Mouse (Mus musculus) neural tube, embryonic 15.5 days (tissue): ENCODE results near the gene Xlr3a. TPM values are rescaled to one million over a fixed set of nuclear protein-coding genes. Genes with fewer than 3 reads are reported as not detected.

Source experiments
- ATAC-seq: fragments of 200-750 bp; cut with Nextera tagmentation; 2 replicates; pipeline ENCODE4 v1.8.0; 2017; ENCODE audit warnings: mild to moderate bottlenecking, moderate TSS enrichment, moderate library complexity; ENCODE audit not compliant: low FRiP score
- H3K27ac ChIP-seq: fragments of 300-500 bp; sonication (generic); replicated peaks from 2 replicates; pipeline ENCODE4 v1.5.1; 2015; ENCODE audit warnings: mild to moderate bottlenecking, inconsistent platforms
- H3K27me3 ChIP-seq: fragments of 300-500 bp; sonication (generic); replicated peaks from 2 replicates; pipeline ENCODE4 v1.6.1; 2015; ENCODE audit warnings: inconsistent platforms
- H3K36me3 ChIP-seq: fragments of 300-500 bp; sonication (generic); 2 replicates; pipeline ENCODE4 v1.6.1; 2015; ENCODE audit warnings: inconsistent platforms
- H3K4me1 ChIP-seq: fragments of 300-500 bp; sonication (generic); 2 replicates; pipeline ENCODE4 v1.6.1; 2015; ENCODE audit warnings: inconsistent platforms
- H3K4me2 ChIP-seq: fragments of 300-500 bp; sonication (generic); 2 replicates; pipeline ENCODE4 v1.6.1; 2015; ENCODE audit warnings: inconsistent platforms, mild to moderate bottlenecking, moderate library complexity
- H3K4me3 ChIP-seq: fragments of 300-500 bp; sonication (generic); replicated peaks from 2 replicates; pipeline ENCODE4 v1.5.1; 2015; ENCODE audit warnings: mild to moderate bottlenecking, inconsistent platforms
- H3K9ac ChIP-seq: fragments of 300-500 bp; sonication (generic); replicated peaks from 2 replicates; pipeline ENCODE4 v1.6.1; 2015; ENCODE audit warnings: mild to moderate bottlenecking, inconsistent platforms
- H3K9me3 ChIP-seq: fragments of 300-500 bp; sonication (generic); replicated peaks from 2 replicates; pipeline ENCODE4 v1.6.1; 2016; ENCODE audit warnings: inconsistent platforms
- WGBS: fragments of 180-500 bp; shearing (Covaris S2); methylation state at CpG from one replicate; pipeline ENCODE4 v1.1.7; 2015; ENCODE audit warnings: mixed read lengths; 5-methylcytosine and 5-hydroxymethylcytosine counted together
- polyA plus RNA-seq: library from polyadenylated mRNA; unstranded; fragments of >200 nt; fragmentation: Nextera tagmentation; extraction: Ambion mirVana; gene quantifications from 2 replicates; pipeline ENCODE4 v1.2.1, GENCODE M21; 2015

The Xlr3a gene
- polyA plus RNA-seq, 1 experiment from 2014 or later, result 4.2 TPM

DNA sequence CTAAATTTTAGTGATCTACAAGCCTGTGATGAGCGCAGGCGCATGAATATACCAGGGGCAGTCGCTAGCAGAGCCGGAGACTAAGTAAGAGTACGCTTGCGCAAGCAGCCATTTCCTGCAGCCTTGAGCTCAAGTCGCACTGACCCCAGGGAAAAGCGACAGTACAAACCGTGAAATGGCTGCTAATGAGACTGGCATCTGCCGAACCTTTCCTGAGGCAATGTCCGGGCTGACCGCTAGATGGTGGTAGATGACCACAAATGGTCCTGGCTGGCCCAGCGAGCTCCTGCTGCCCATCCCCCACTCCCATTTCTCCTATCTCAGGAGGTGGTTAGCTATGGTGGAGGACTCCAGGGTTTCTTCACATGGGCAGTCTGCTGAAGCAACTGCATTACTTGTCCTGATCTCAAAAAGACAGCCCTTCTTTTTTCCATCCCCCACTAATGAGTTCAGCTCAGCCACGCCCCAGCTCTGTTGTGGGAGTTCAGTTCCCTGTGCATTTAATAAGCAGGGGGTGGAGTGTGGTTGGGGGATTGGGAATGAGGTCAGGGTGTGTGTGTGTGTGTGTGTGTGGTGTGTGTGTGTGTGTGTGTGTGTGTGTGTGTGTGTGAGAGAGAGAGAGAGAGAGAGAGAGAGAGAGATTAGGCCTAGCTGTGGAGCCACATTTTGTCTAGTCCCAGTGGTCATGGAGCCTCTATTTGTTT, 42.9 kb downstream of the Xlr3a start:
- H3K4me1 ChIP-seq, result peaks cover 2% of the 10 kb centered on the region; the same call in 1 of the 2 replicates
- no peak overlapping the region for H3K9ac ChIP-seq
- WGBS, result 20% methylated on average over 14 of the region's 14 CpGs
- H3K36me3 ChIP-seq, result no peaks in the 10 kb centered on the region
- H3K9me3 ChIP-seq, result no peaks in the 10 kb centered on the region
- peak overlapping the region; percentile 73 for H3K27ac ChIP-seq
- ATAC-seq, result peak; percentile 98
- H3K4me2 ChIP-seq, result peak overlapping the region; percentile 36
- H3K27me3 ChIP-seq, result no peaks in the 10 kb centered on the region
- 0 out of 2 replicates have a peak overlapping the region, but pooled peaks have one; percentile 5 for H3K4me3 ChIP-seq

DNA sequence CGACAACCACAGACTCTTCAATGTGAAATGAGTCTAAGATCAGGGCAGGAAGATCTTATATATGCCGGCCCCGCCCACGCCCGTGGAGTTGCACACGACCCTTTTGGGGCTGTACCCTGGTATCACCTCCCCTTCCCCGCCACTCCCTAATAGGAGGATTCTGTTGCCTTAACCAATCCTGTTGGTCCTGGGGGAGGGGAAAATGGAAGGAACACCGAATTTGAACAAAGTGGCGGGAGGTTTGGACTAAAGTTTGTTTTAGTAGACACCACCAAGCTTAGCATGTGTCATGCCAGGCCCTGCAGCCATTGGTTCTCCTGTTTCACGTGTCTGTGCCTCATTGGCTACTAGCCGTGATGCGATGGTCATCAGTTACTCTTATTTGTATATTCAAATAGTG, 57.2 kb downstream of the Xlr3a start:
- WGBS, result 93% methylated on average over 12 of the region's 12 CpGs
- H3K9me3 ChIP-seq, result no peaks in the 10 kb centered on the region

DNA sequence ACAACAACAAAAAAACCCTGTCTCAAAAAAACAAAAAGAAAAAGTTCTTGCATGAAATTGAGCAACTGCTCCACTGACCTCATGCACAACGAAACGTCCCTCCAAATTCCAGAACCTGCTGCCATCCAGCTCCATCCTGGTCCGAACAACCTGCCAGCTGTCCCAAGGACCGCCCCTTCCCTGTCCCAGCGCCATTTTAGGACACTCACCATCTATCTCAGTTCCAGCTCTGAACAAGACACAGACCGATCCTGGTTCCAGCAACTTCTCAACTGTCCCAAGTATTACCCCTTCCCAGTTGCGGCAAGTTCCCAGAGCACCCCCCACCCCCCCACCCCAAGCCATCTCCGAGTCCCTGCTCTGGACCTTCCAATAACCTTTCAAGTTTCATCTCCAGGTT, 58.1 kb downstream of the Xlr3a start:
- no peak overlapping the region for H3K4me3 ChIP-seq
- ATAC-seq, result no peak
- no peaks in the 10 kb centered on the region for H3K36me3 ChIP-seq
- H3K4me2 ChIP-seq, result no peak overlapping the region
- H3K9ac ChIP-seq, result no peak overlapping the region
- no peaks in the 10 kb centered on the region for H3K4me1 ChIP-seq
- H3K27me3 ChIP-seq, result no peaks in the 10 kb centered on the region
- no peak overlapping the region for H3K27ac ChIP-seq
- WGBS, result 84% methylated on average over 8 of the region's 8 CpGs
- no peaks in the 10 kb centered on the region for H3K9me3 ChIP-seq

More for the DNA sequence above, 57.2 kb downstream of the Xlr3a start:
- no peaks in the 10 kb centered on the region for H3K36me3 ChIP-seq
- H3K9ac ChIP-seq, result no peak overlapping the region
- no peak overlapping the region for H3K4me3 ChIP-seq
- no peak for ATAC-seq
- H3K4me1 ChIP-seq, result no peaks in the 10 kb centered on the region
- no peak overlapping the region for H3K27ac ChIP-seq
- H3K4me2 ChIP-seq, result no peak overlapping the region
- no peaks in the 10 kb centered on the region for H3K27me3 ChIP-seq

DNA sequence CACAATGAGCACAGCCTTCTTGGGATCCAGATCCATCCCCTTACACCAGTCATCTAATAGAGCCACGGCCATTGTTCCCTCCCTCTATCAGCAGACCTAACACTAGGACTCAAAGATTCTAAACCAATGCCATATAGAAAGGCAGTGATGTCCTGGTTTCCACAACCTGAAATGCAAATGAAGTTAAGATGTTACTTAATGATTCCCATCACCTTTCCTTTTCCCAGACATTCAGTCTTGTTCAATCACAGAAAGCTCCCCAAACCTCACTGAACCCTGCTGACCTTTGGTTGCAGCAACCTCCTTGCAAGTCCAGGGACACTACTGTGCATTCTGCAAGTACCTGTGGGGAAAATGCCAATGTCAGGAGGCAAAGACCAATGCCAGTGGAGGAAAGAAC, 59.9 kb downstream of the Xlr3a start, which contains the start of gene Pnma5:
Gene Pnma5, minus strand, starts transcription at position 101 of the 400 bp plus-strand sequence.
- no peak for ATAC-seq
- H3K27me3 ChIP-seq, result no peaks in the 10 kb centered on the region
- no peak within 1 kb of the TSS for H3K9ac ChIP-seq
- no peak within 1 kb of the TSS for H3K4me3 ChIP-seq
- no peaks in the 10 kb centered on the region for H3K36me3 ChIP-seq
- no peaks in the 10 kb centered on the region for H3K4me1 ChIP-seq
- no peaks in the 10 kb centered on the region for H3K9me3 ChIP-seq
- WGBS, result 78% methylated on average over 1 of the region's 1 CpGs
- no peak within 1 kb of the TSS for H3K4me2 ChIP-seq
- H3K27ac ChIP-seq, result no peak within 1 kb of the TSS

Other genes starting within 250 kb of the Xlr3a start
- gene Cetn2, start 178.7 kb downstream of the Xlr3a start, polyA plus RNA-seq, result 62.8 and 65.6 TPM in 2 replicates
- 45.3 and 50.8 TPM in 2 replicates for gene Nsdhl, start 178.5 kb downstream of the Xlr3a start, polyA plus RNA-seq
- 1.1 and 1.4 TPM in 2 replicates for gene Zfp185, start 109.8 kb downstream of the Xlr3a start, polyA plus RNA-seq
- gene Pnma5, start 60.0 kb downstream of the Xlr3a start, polyA plus RNA-seq, result 0.23 TPM in 2 replicates
- 4.5 and 6.0 TPM in 2 replicates for gene Pnma3, start 32.3 kb downstream of the Xlr3a start, polyA plus RNA-seq
- 0.29 and 4.0 TPM in 2 replicates for gene Xlr4a, start 14.6 kb downstream of the Xlr3a start, polyA plus RNA-seq
- gene Gm14685, start 20.0 kb upstream of the Xlr3a start, polyA plus RNA-seq, result 0.84 TPM in 1 of 2 replicates, not detected in the other
- not detected in 2 replicates for gene Xlr5b, start 51.7 kb upstream of the Xlr3a start, polyA plus RNA-seq
- 0.59 TPM in 1 of 2 replicates, not detected in the other for gene DXBay18, start 52.4 kb upstream of the Xlr3a start, polyA plus RNA-seq
- gene Spin2d, start 79.9 kb upstream of the Xlr3a start, polyA plus RNA-seq, result not detected in 2 replicates
- 16.5 and 19.9 TPM in 2 replicates for gene Xlr3b, start 95.1 kb upstream of the Xlr3a start, polyA plus RNA-seq
- gene Xlr4b, start 117.2 kb upstream of the Xlr3a start, polyA plus RNA-seq, result 0.37 and 3.1 TPM in 2 replicates
- 31.3 and 35.3 TPM in 2 replicates for gene F8a, start 131.2 kb upstream of the Xlr3a start, polyA plus RNA-seq
- 0.12 and 2.3 TPM in 2 replicates for gene Xlr4c, start 146.0 kb upstream of the Xlr3a start, polyA plus RNA-seq
- 0.22 and 0.41 TPM in 2 replicates for gene Xlr3c, start 168.3 kb upstream of the Xlr3a start, polyA plus RNA-seq
- gene Xlr5a, start 195.9 kb upstream of the Xlr3a start, polyA plus RNA-seq, result 0.20 TPM in 1 of 2 replicates, not detected in the other
- gene Xlr5c, start 195.9 kb upstream of the Xlr3a start, polyA plus RNA-seq, result not detected in 2 replicates
- not detected in 2 replicates for gene Gm45015, start 239.7 kb upstream of the Xlr3a start, polyA plus RNA-seq
- 8.9 and 9.8 TPM in 2 replicates for gene Zfp275, start 245.5 kb upstream of the Xlr3a start, polyA plus RNA-seq